Mouse (Mus musculus) adipose tissue, adult 10 weeks (tissue): ENCODE results near the gene Grik2. TPM values are rescaled to one million over a fixed set of nuclear protein-coding genes. Genes with fewer than 3 reads are reported as not detected.

Experiments
- polyA plus RNA-seq: library from polyadenylated mRNA; stranded (reverse); fragments of 350-450 nt; fragmentation: Illumina TruSeq; extraction: RNeasy Lipid Tissue Mini Kit (QIAGEN cat#74804); gene quantifications from one replicate; pipeline ENCODE4 v1.2.3, GENCODE M21; 2014; ENCODE audit warnings: low read depth, low replicate concordance

The Grik2 gene
- 0.87 TPM for polyA plus RNA-seq

DNA sequence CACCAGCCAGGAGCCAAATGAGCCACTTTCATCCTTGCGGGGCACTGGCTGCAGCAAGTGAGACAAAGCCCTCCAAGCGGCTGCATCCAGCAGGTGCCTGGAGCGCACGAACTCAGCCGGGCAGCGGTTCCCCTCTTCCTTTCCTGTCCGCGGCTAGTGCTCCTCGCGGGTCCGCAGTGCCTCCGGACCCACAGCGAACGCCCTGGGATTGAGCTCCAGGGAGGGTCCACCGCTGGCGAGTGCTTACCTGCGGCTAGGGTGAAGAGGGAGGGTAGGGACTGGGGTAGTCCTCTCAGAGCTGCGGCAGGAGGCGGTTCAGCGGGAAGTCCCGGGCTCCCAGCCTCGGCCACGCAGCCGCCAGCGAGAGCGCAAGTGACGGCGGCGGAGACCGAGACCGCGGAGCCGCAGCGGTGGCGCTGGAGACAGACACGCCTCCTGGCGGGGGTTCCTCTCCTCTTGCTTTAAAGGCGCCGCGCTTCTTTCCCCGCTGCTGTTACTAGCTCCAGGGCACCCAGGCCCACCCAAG, at the start of gene Grik2:
TSS of gene Grik2 (minus strand) at position 386 of the 526 bp plus-strand sequence.

